Mouse (Mus musculus) liver, embryonic 16.5 days (tissue): ENCODE results near the gene Cct4. TPM values are rescaled to one million over a fixed set of nuclear protein-coding genes. Genes with fewer than 3 reads are reported as not detected.

Experiments
- ATAC-seq: fragments of 200-750 bp; cut with Nextera tagmentation; 2 replicates; pipeline ENCODE4 v1.8.0; 2017; ENCODE audit warnings: low read depth, mild to moderate bottlenecking, moderate number of reproducible peaks, moderate library complexity
- H3K27ac ChIP-seq: fragments of 300-500 bp; sonication (generic); 2 replicates; pipeline ENCODE4 v1.5.1; 2014; ENCODE audit warnings: mild to moderate bottlenecking, low read length
- H3K27me3 ChIP-seq: fragments of 300-500 bp; sonication (generic); 2 replicates; pipeline ENCODE4 v1.6.1; 2014; ENCODE audit warnings: low read depth, low read length, mixed read lengths; ENCODE audit not compliant: control insufficient read depth, insufficient read depth
- H3K36me3 ChIP-seq: fragments of 300-500 bp; sonication (generic); 2 replicates; pipeline ENCODE4 v1.6.1; 2014; ENCODE audit warnings: mild to moderate bottlenecking; ENCODE audit not compliant: control insufficient read depth, insufficient read depth
- H3K4me1 ChIP-seq: fragments of 300-500 bp; sonication (generic); 2 replicates; pipeline ENCODE4 v1.6.1; 2014; ENCODE audit warnings: low read depth, low read length, mixed read lengths; ENCODE audit not compliant: control insufficient read depth
- H3K4me2 ChIP-seq: fragments of 300-500 bp; sonication (generic); 2 replicates; pipeline ENCODE4 v1.6.1; 2014; ENCODE audit warnings: low read depth, low read length, mixed read lengths
- H3K4me3 ChIP-seq: fragments of 300-500 bp; sonication (generic); 2 replicates; pipeline ENCODE4 v1.5.1; 2014; ENCODE audit warnings: low read depth, mild to moderate bottlenecking, low read length
- H3K9ac ChIP-seq: fragments of 300-500 bp; sonication (generic); 2 replicates; pipeline ENCODE4 v1.6.1; 2014; ENCODE audit warnings: low read depth, low read length
- H3K9me3 ChIP-seq: fragments of 300-500 bp; sonication (generic); replicated peaks from 2 replicates; pipeline ENCODE4 v1.6.1; 2016; ENCODE audit warnings: low read length; ENCODE audit not compliant: control insufficient read depth
- WGBS: fragments of 180-500 bp; shearing (Covaris S2); extraction: QIAGEN DNeasy Blood & Tissue Kit; methylation state at CpG from one replicate; pipeline ENCODE4 v1.1.7; 2014; ENCODE audit not compliant: insufficient replicate concordance; 5-methylcytosine and 5-hydroxymethylcytosine counted together
- polyA plus RNA-seq: library from polyadenylated mRNA; unstranded; fragments of >200 nt; fragmentation: Nextera tagmentation; extraction: Ambion mirVana; gene quantifications from 2 replicates; pipeline ENCODE4 v1.2.1, GENCODE M21; 2015

Gene Cct4
- polyA plus RNA-seq, 1 experiment from 2014 or later: 103 TPM

DNA sequence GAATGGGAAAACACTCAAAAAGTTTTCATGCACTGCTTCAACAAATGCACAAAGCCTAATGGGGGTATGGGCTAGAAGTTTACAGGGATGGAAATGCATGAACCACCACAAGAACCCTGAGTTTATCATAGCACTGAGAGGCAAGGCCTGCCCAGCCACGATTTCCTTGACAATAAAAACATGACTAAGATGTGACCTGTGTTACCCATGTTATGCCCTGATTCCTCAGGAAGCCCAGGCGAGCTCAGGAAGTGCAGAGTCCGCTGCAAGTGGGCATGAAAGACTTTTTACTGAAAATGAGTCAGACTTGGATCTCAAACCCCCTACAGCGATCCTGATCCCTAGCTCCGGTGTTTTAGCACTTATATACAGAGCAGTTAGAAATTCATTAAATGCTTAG lies 56.9 kb downstream of the Cct4 start:
- ATAC-seq: no peak
- H3K27me3 ChIP-seq: peaks cover 12% of the 10 kb centered on the region

DNA sequence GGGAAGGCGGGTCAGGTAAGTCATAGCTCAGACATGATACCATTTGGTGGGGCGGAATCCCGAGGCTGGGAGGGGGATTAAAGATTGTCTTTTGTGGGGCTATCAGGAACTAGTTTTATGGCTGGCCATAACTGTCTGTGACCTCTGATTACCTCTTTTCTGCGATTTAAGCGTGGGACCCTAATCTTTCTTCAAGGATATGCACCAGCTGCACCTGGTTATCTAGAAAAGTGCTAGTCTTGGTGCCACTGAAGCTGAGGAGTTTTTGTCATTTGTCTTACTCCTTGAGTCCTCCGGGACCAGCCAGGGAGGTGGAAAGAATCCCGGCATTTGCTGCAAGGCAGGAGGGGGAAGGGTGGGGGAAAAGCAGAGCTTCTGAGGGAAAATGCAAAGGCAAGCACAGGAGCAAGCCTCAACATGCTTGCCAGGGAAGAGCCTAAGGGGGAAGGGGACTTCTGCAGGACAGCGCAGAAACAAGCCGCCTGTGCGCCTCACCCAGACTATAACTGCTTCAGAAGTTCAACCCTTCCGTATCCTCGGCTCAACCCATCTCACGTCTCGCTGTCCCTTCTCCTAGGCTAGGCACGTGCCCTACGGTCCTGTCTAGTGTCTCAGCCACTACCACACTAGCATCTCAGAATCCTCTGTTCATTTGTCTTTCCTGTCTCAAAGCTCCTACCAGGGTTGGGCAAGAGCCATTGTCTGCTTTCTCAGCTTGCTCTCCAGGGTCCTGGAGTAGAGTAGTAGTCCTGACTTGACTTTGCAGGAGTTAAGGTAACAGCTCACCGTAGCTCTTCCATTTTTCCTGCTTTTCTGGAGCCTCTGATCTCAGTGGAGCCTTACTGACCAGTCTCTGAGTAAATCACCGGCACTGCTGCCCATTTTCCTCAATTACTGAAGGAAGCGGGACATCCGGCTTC lies 57.6 kb downstream of the Cct4 start:
- Histone ChIP-seq H3K27me3 (peaks cover 12% of the 10 kb centered on the region), H3K4me1 (no peaks in the 10 kb centered on the region), H3K36me3 (no peaks in the 10 kb centered on the region), H3K4me3 (no peak overlapping the region), H3K9me3 (no peaks in the 10 kb centered on the region), H3K27ac (no peak overlapping the region), H3K4me2 (peak overlapping the region; percentile 5; the same call in 1 of the 2 replicates), H3K9ac (no peak overlapping the region)
- ATAC-seq: no peak
- 27% methylated on average over 20 of the region's 20 CpGs for WGBS

More for the DNA sequence above, 56.9 kb downstream of the Cct4 start:
- Histone ChIP-seq H3K9ac (no peak overlapping the region), H3K27ac (no peak overlapping the region), H3K36me3 (no peaks in the 10 kb centered on the region), H3K4me1 (no peaks in the 10 kb centered on the region), H3K9me3 (no peaks in the 10 kb centered on the region), H3K4me3 (no peak overlapping the region), H3K4me2 (no peak overlapping the region)
- WGBS: 33% methylated on average over 5 of the region's 5 CpGs

DNA sequence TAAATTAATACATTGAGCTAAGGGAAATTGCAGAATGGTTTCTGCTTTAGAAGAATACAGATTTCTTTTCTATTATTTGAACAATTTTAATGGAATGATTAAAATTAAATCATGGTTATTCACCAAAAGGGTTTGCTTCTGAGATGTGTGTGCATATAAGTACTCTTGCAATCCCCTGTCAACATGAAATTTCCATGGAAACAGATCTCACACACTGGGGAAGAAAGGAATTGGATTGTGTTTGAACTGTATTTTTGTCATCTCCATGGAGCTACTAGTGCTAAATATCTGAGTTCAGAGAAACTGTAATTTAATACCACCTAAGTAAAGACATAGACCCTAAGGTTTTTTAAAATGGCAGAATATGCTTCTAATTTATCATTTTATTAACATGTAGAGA lies 59.3 kb downstream of the Cct4 start:
- no peaks in the 10 kb centered on the region for H3K36me3 ChIP-seq
- H3K4me1 ChIP-seq: no peaks in the 10 kb centered on the region
- ATAC-seq: no peak
- H3K4me2 ChIP-seq: no peak overlapping the region
- no peak overlapping the region for H3K27ac ChIP-seq
- no peaks in the 10 kb centered on the region for H3K9me3 ChIP-seq
- no peak overlapping the region for H3K4me3 ChIP-seq
- H3K27me3 ChIP-seq: peaks cover 12% of the 10 kb centered on the region
- no peak overlapping the region for H3K9ac ChIP-seq

DNA sequence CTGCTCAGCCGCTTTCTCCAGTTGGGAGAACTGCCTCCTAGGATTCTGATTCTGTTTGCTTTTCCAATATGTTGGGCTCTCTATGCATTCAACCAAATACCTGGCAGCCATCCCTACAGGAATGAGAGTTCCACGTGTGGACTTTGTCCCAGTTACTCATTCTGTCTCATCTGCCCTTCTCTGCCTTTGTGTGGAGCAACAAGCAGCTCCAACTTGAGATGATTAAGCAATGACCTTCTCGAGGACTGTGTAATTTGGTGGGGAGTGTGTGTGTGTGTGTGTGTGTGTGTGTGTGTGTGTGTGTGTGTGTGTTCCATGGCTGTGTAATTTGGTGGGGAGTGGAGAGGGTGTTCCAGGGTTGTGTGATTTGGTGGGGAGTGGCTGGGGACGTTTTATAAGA lies 62.0 kb downstream of the Cct4 start:
- no peaks in the 10 kb centered on the region for H3K36me3 ChIP-seq
- 46% methylated on average over 4 of the region's 4 CpGs for WGBS
- peaks cover 11% of the 10 kb centered on the region for H3K27me3 ChIP-seq
- H3K9ac ChIP-seq: no peak overlapping the region
- no peak overlapping the region for H3K4me2 ChIP-seq
- no peaks in the 10 kb centered on the region for H3K9me3 ChIP-seq
- no peaks in the 10 kb centered on the region for H3K4me1 ChIP-seq
- H3K4me3 ChIP-seq: no peak overlapping the region
- ATAC-seq: no peak
- H3K27ac ChIP-seq: no peak overlapping the region

Other genes starting within 250 kb of the Cct4 start
- gene B3gnt2, start 129.6 kb upstream of the Cct4 start, polyA plus RNA-seq: 4.4 and 6.6 TPM in 2 replicates
- 3.1 and 3.8 TPM in 2 replicates for gene Zrsr1, start 18.5 kb upstream of the Cct4 start, polyA plus RNA-seq
- gene Gm28048, start 8.4 kb upstream of the Cct4 start, polyA plus RNA-seq: 6.4 and 8.8 TPM in 2 replicates
- gene Commd1, start 8.1 kb upstream of the Cct4 start, polyA plus RNA-seq: 165 and 171 TPM in 2 replicates
- 0.81 and 1.4 TPM in 2 replicates for gene Fam161a, start 17.0 kb downstream of the Cct4 start, polyA plus RNA-seq